Mouse (Mus musculus): ENCODE measurements around the gene Saa4.

DNA sequence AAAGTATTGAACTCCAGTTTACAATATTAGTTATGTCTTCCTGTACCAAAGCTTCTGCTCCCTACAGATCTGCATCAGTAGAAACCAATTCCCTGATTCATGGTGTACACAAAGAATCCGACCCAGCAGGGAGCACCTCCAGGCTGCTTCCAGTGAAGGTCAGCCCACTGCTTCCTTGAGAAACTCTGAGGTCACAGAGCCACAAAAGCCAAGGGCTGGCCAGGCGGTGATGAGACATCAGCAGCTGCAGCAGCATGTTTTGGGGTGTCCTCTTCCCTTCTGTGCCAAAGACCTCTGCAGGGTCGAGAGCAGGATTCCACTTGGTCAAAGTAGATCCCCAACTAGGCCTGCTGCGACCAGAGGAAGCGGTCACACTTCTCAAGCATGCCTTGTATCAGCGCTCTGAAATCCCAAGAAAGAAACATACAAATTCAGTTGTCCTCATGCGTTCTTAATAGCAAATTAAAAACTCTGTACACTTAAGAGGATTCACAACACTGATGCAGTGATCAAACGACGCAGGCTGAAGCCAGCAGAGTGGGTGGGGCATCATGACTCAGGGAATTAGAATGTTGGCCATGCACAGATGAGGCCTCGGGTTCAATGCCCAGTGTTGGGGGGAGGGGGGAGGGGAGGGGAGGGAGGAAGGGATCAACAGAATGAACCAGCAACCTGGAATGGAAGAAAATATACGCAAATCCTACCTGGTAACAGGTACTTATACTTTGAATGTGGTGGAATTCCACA is 28.8 kb upstream of the Saa4 start:
- TF ChIP-seq CTCF (IDR thresholded peaks at IDR 0.05; ENCODE audit: low read depth) (no peak), EP300 (optimal IDR thresholded peaks at IDR 0.05) (no peak)
